Mouse (Mus musculus) kidney, embryonic 16.5 days (tissue): Measurements from ENCODE around the gene Usp8. TPM values are rescaled to one million over a fixed set of nuclear protein-coding genes. Genes with fewer than 3 reads are reported as not detected.
A peak's percentile ranks its signal among the peaks of the same experiment; 100 is the strongest.

Source experiments
- ATAC-seq: fragments of 200-750 bp; cut with Nextera tagmentation; 2 replicates; pipeline ENCODE4 v1.8.0; 2017; ENCODE audit warnings: moderate TSS enrichment; ENCODE audit not compliant: low FRiP score, low TSS enrichment
- H3K27ac ChIP-seq: fragments of 300-500 bp; sonication (generic); 2 replicates; pipeline ENCODE4 v1.5.1; 2014; ENCODE audit warnings: low read length
- H3K27me3 ChIP-seq: fragments of 300-500 bp; sonication (generic); 2 replicates; pipeline ENCODE4 v1.6.1; 2014; ENCODE audit warnings: low read length, control low read depth, mixed read lengths; ENCODE audit not compliant: insufficient read depth
- H3K36me3 ChIP-seq: fragments of 300-500 bp; sonication (generic); 2 replicates; pipeline ENCODE4 v1.6.1; 2014; ENCODE audit warnings: low read length, control low read depth, mixed read lengths; ENCODE audit not compliant: insufficient read depth
- H3K4me1 ChIP-seq: fragments of 300-500 bp; sonication (generic); 2 replicates; pipeline ENCODE4 v1.6.1; 2014; ENCODE audit warnings: low read length, control low read depth, mixed read lengths; ENCODE audit not compliant: insufficient read depth
- H3K4me2 ChIP-seq: fragments of 300-500 bp; sonication (generic); replicated peaks from 2 replicates; pipeline ENCODE4 v1.6.1; 2014; ENCODE audit warnings: low read depth, low read length
- H3K4me3 ChIP-seq: fragments of 300-500 bp; sonication (generic); 2 replicates; pipeline ENCODE4 v1.5.1; 2014; ENCODE audit warnings: mild to moderate bottlenecking, low read length
- H3K9ac ChIP-seq: fragments of 300-500 bp; sonication (generic); replicated peaks from 2 replicates; pipeline ENCODE4 v1.6.1; 2014; ENCODE audit warnings: low read length
- H3K9me3 ChIP-seq: fragments of 300-500 bp; sonication (generic); 2 replicates; pipeline ENCODE4 v1.6.1; 2016; ENCODE audit warnings: low read length, control low read depth
- WGBS: fragments of 180-500 bp; shearing (Covaris S2); extraction: QIAGEN DNeasy Blood & Tissue Kit; methylation state at CpG from one replicate; pipeline ENCODE4 v1.1.7; 2014; 5-methylcytosine and 5-hydroxymethylcytosine counted together
- polyA plus RNA-seq: library from polyadenylated mRNA; unstranded; fragments of >200 nt; fragmentation: Nextera tagmentation; extraction: Ambion mirVana; gene quantifications from 2 replicates; pipeline ENCODE4 v1.2.1, GENCODE M21; 2015

Usp8 gene
- polyA plus RNA-seq, 1 experiment from 2014 or later, result 50.7 TPM

GRCm38 (mm10) chr2:126677366-126677765 lies 29.8 kb upstream of the Usp8 start:
- H3K9me3 ChIP-seq, result peaks cover 3% of the 10 kb centered on the region; the same call in 1 of the 2 replicates
- H3K4me3 ChIP-seq, result no peak overlapping the region
- peaks cover 7% of the 10 kb centered on the region for H3K36me3 ChIP-seq
- H3K9ac ChIP-seq, result no peak overlapping the region
- WGBS, result 94% methylated on average over 1 of the region's 1 CpGs
- no peak for ATAC-seq
- H3K4me1 ChIP-seq, result peaks cover 23% of the 10 kb centered on the region
- H3K27me3 ChIP-seq, result no peaks in the 10 kb centered on the region
- no peak overlapping the region for H3K27ac ChIP-seq
- no peak overlapping the region for H3K4me2 ChIP-seq

GRCm38 (mm10) chr2:126682333-126682732 lies 24.8 kb upstream of the Usp8 start:
- H3K9ac ChIP-seq, result no peak overlapping the region
- no peaks in the 10 kb centered on the region for H3K27me3 ChIP-seq
- no peak overlapping the region for H3K4me2 ChIP-seq
- peaks cover 25% of the 10 kb centered on the region for H3K36me3 ChIP-seq
- H3K4me3 ChIP-seq, result no peak overlapping the region
- peak overlapping the region; percentile 57 for H3K27ac ChIP-seq
- WGBS, result 69% methylated on average over 2 of the region's 2 CpGs
- ATAC-seq, result peak; percentile 69
- no peaks in the 10 kb centered on the region for H3K4me1 ChIP-seq
- peaks cover 3% of the 10 kb centered on the region; the same call in 1 of the 2 replicates for H3K9me3 ChIP-seq

- 77% methylated on average over 1 of the region's 1 CpGs for WGBS
- Histone ChIP-seq H3K4me2 (no peak overlapping the region), H3K4me3 (no peak overlapping the region), H3K27me3 (no peaks in the 10 kb centered on the region), H3K27ac (no peak overlapping the region), H3K4me1 (no peaks in the 10 kb centered on the region), H3K9me3 (peaks cover 3% of the 10 kb centered on the region; the same call in 1 of the 2 replicates), H3K36me3 (peaks cover 25% of the 10 kb centered on the region), H3K9ac (no peak overlapping the region)
- no peak for ATAC-seq
Observed at GRCm38 (mm10) chr2:126682937-126683336, 24.2 kb upstream of the Usp8 start.

GRCm38 (mm10) chr2:126691290-126691689 lies 15.8 kb upstream of the Usp8 start:
- no peaks in the 10 kb centered on the region for H3K27me3 ChIP-seq
- no peak overlapping the region for H3K27ac ChIP-seq
- no peaks in the 10 kb centered on the region for H3K4me1 ChIP-seq
- no peak overlapping the region for H3K9ac ChIP-seq
- no peaks in the 10 kb centered on the region for H3K9me3 ChIP-seq
- H3K36me3 ChIP-seq, result peaks cover 3% of the 10 kb centered on the region; the same call in 1 of the 2 replicates
- H3K4me2 ChIP-seq, result no peak overlapping the region
- no peak overlapping the region for H3K4me3 ChIP-seq
- 86% methylated on average over 3 of the region's 3 CpGs for WGBS
- no peak for ATAC-seq

GRCm38 (mm10) chr2:126695285-126695684 lies 11.8 kb upstream of the Usp8 start:
- Histone ChIP-seq H3K9ac (no peak overlapping the region), H3K4me1 (no peaks in the 10 kb centered on the region), H3K9me3 (no peaks in the 10 kb centered on the region), H3K36me3 (no peaks in the 10 kb centered on the region), H3K4me2 (no peak overlapping the region), H3K27ac (no peak overlapping the region), H3K4me3 (no peak overlapping the region), H3K27me3 (no peaks in the 10 kb centered on the region)
- 82% methylated on average over 6 of the region's 6 CpGs for WGBS
- no peak for ATAC-seq

- ATAC-seq, result peak; percentile 92
Observed at GRCm38 (mm10) chr2:126707438-126707779, 281 bp downstream of the Usp8 start.

GRCm38 (mm10) chr2:126708361-126708760 lies 1.2 kb downstream of the Usp8 start:
- WGBS, result 71% methylated on average over 4 of the region's 4 CpGs
- ATAC-seq, result no peak
- 0 out of 2 replicates have a peak, but pooled peaks cover 4% of the 10 kb centered on the region for H3K27me3 ChIP-seq
- peak overlapping the region; percentile 86 for H3K4me2 ChIP-seq
- H3K27ac ChIP-seq, result no peak overlapping the region
- 0 out of 2 replicates have a peak, but pooled peaks cover 2% of the 10 kb centered on the region for H3K36me3 ChIP-seq
- peak overlapping the region; percentile 74; the same call in 1 of the 2 replicates for H3K9ac ChIP-seq
- no peaks in the 10 kb centered on the region for H3K9me3 ChIP-seq
- peaks cover 10% of the 10 kb centered on the region for H3K4me1 ChIP-seq
- peak overlapping the region; percentile 60 for H3K4me3 ChIP-seq

More at GRCm38 (mm10) chr2:126707438-126707779, 281 bp downstream of the Usp8 start:
- Histone ChIP-seq H3K36me3 (0 out of 2 replicates have a peak, but pooled peaks cover 2% of the 10 kb centered on the region), H3K4me3 (peak overlapping the region; percentile 60), H3K27ac (peak overlapping the region; percentile 65), H3K4me1 (peaks cover 10% of the 10 kb centered on the region), H3K4me2 (peak overlapping the region; percentile 86), H3K9ac (peak overlapping the region; percentile 74), H3K9me3 (no peaks in the 10 kb centered on the region), H3K27me3 (0 out of 2 replicates have a peak, but pooled peaks cover 4% of the 10 kb centered on the region)
- 0% methylated on average over 22 of the region's 23 CpGs for WGBS

- no peaks in the 10 kb centered on the region for H3K9me3 ChIP-seq
- H3K9ac ChIP-seq, result no peak overlapping the region
- no peak overlapping the region for H3K4me3 ChIP-seq
- 0 out of 2 replicates have a peak, but pooled peaks cover 4% of the 10 kb centered on the region for H3K36me3 ChIP-seq
- 94% methylated on average over 5 of the region's 5 CpGs for whole genome bisulfite sequencing
- no peaks in the 10 kb centered on the region for H3K27me3 ChIP-seq
- no peak overlapping the region for H3K4me2 ChIP-seq
- H3K4me1 ChIP-seq, result peaks cover 8% of the 10 kb centered on the region
- no peak for ATAC-seq
- no peak overlapping the region for H3K27ac ChIP-seq
Observed at GRCm38 (mm10) chr2:126712526-126712925, 5.4 kb downstream of the Usp8 start.

GRCm38 (mm10) chr2:126712950-126713349 lies 5.8 kb downstream of the Usp8 start:
- no peak overlapping the region for H3K4me3 ChIP-seq
- H3K4me1 ChIP-seq, result peaks cover 5% of the 10 kb centered on the region
- no peaks in the 10 kb centered on the region for H3K27me3 ChIP-seq
- H3K9ac ChIP-seq, result no peak overlapping the region
- ATAC-seq, result no peak
- 0 out of 2 replicates have a peak, but pooled peaks cover 4% of the 10 kb centered on the region for H3K36me3 ChIP-seq
- H3K9me3 ChIP-seq, result no peaks in the 10 kb centered on the region
- no peak overlapping the region for H3K4me2 ChIP-seq
- H3K27ac ChIP-seq, result no peak overlapping the region

- H3K27ac ChIP-seq, result no peak overlapping the region
- no peak overlapping the region for H3K4me3 ChIP-seq
- no peaks in the 10 kb centered on the region for H3K4me1 ChIP-seq
- no peak for ATAC-seq
- WGBS, result 95% methylated on average over 4 of the region's 4 CpGs
- H3K9ac ChIP-seq, result no peak overlapping the region
- H3K4me2 ChIP-seq, result no peak overlapping the region
- no peaks in the 10 kb centered on the region for H3K9me3 ChIP-seq
- no peaks in the 10 kb centered on the region for H3K27me3 ChIP-seq
- H3K36me3 ChIP-seq, result peaks cover 28% of the 10 kb centered on the region
Observed at GRCm38 (mm10) chr2:126729207-126729606, 22.1 kb downstream of the Usp8 start.
